18 mouse cellular contexts compared by ENCODE assay signal in genomic region chr16:24142915-24143541, GRCm38 (mm10).
DNase-seq lines count a peak whose midpoint lies in the region; ATAC-seq lines count a peak whose summit lies in the region.
"Had no signal": no experiment of that assay in that cellular context is flagged by ENCODE, and none has a peak within 500 bp of the region (broad histone marks: within the 10 kb centered on the region; RNA-seq: fewer than 3 reads in every experiment).

No protein-coding gene starts in this region.

- no peaks in the 10 kb centered on the region for H3K27me3 ChIP-seq in intestine, embryonic 14.5 days (replicated peaks; ENCODE audit: control insufficient read depth, insufficient read depth, low read length)
- no peaks in the 10 kb centered on the region for H3K27me3 ChIP-seq in intestine, embryonic 15.5 days (replicated peaks)
- H3K27me3 ChIP-seq in lung, embryonic 16.5 days (ENCODE audit: control insufficient read depth, insufficient read depth, low read depth, low read length), result no peaks in the 10 kb centered on the region
- no peaks in the 10 kb centered on the region for H3K27me3 ChIP-seq in intestine, embryonic 16.5 days (replicated peaks; ENCODE audit: control insufficient read depth, insufficient read depth, low read length)
- H3K27me3 ChIP-seq: embryonic facial prominence, embryonic 13.5 days; forebrain, embryonic 15.5 days; limb, embryonic 12.5 days; liver, embryonic 12.5 days; lung, embryonic 15.5 days had no signal

- no peak overlapping the region for H3K4me2 ChIP-seq in intestine, embryonic 14.5 days (ENCODE audit: low read length)
- no peak overlapping the region for H3K4me2 ChIP-seq in intestine, embryonic 15.5 days (replicated peaks)
- H3K4me2 ChIP-seq in lung, embryonic 16.5 days (ENCODE audit: low read depth, low read length), result no peak overlapping the region
- H3K4me2 ChIP-seq in intestine, embryonic 16.5 days (ENCODE audit: low read depth, low read length), result no peak overlapping the region
- H3K4me2 ChIP-seq: embryonic facial prominence, embryonic 13.5 days; forebrain, embryonic 15.5 days; limb, embryonic 12.5 days; liver, embryonic 12.5 days; lung, embryonic 15.5 days had no signal

- H3K9me3 ChIP-seq in intestine, embryonic 14.5 days (ENCODE audit: control insufficient read depth, low read length), result no peaks in the 10 kb centered on the region
- no peaks in the 10 kb centered on the region for H3K9me3 ChIP-seq in intestine, embryonic 15.5 days
- no peaks in the 10 kb centered on the region for H3K9me3 ChIP-seq in lung, embryonic 16.5 days (ENCODE audit: control insufficient read depth, low read length)
- H3K9me3 ChIP-seq in intestine, embryonic 16.5 days (ENCODE audit: control insufficient read depth, low read length), result no peaks in the 10 kb centered on the region
- H3K9me3 ChIP-seq: embryonic facial prominence, embryonic 13.5 days; forebrain, embryonic 15.5 days; hindbrain, embryonic 10.5 days; limb, embryonic 12.5 days; liver, embryonic 12.5 days; lung, embryonic 15.5 days had no signal

- H3K36me3 ChIP-seq in intestine, embryonic 14.5 days (ENCODE audit: control insufficient read depth, insufficient read depth, low read length), result no peaks in the 10 kb centered on the region
- no peaks in the 10 kb centered on the region for H3K36me3 ChIP-seq in intestine, embryonic 15.5 days
- no peaks in the 10 kb centered on the region for H3K36me3 ChIP-seq in lung, embryonic 16.5 days (ENCODE audit: control insufficient read depth, insufficient read depth, low read length)
- H3K36me3 ChIP-seq in intestine, embryonic 16.5 days (ENCODE audit: control insufficient read depth, insufficient read depth, low read length), result no peaks in the 10 kb centered on the region
- H3K36me3 ChIP-seq: embryonic facial prominence, embryonic 13.5 days; forebrain, embryonic 15.5 days; hindbrain, embryonic 10.5 days; limb, embryonic 12.5 days; liver, embryonic 12.5 days; lung, embryonic 15.5 days had no signal

- no peak for ATAC-seq in intestine, embryonic 14.5 days (replicated peaks; ENCODE audit: low FRiP score, low TSS enrichment, low read depth)
- no peak for ATAC-seq in intestine, embryonic 15.5 days
- ATAC-seq in lung, embryonic 16.5 days (ENCODE audit: low read depth), result peak; percentile 71
- ATAC-seq in intestine, embryonic 16.5 days, result peak; percentile 40
- ATAC-seq: forebrain, embryonic 15.5 days; hindbrain, postnatal 0 days; liver, embryonic 12.5 days had no signal

- no peak overlapping the region for H3K4me3 ChIP-seq in intestine, embryonic 14.5 days (ENCODE audit: low read depth, low read length)
- no peak overlapping the region for H3K4me3 ChIP-seq in intestine, embryonic 15.5 days (replicated peaks)
- H3K4me3 ChIP-seq in lung, embryonic 16.5 days (ENCODE audit: low read length), result no peak overlapping the region
- no peak overlapping the region for H3K4me3 ChIP-seq in intestine, embryonic 16.5 days (ENCODE audit: low read length)
- H3K4me3 ChIP-seq: embryonic facial prominence, embryonic 13.5 days; forebrain, embryonic 15.5 days; heart, adult 2 months; hindbrain, embryonic 10.5 days; limb, embryonic 12.5 days; liver, embryonic 12.5 days; lung, embryonic 15.5 days had no signal

- H3K4me1 ChIP-seq in intestine, embryonic 14.5 days (replicated peaks; ENCODE audit: control insufficient read depth, insufficient read depth, low read length), result 0 out of 2 replicates have a peak, but pooled peaks cover 3% of the 10 kb centered on the region
- H3K4me1 ChIP-seq in intestine, embryonic 15.5 days (replicated peaks), result no peaks in the 10 kb centered on the region
- H3K4me1 ChIP-seq in lung, embryonic 16.5 days (replicated peaks; ENCODE audit: control insufficient read depth, insufficient read depth, low read length), result no peaks in the 10 kb centered on the region; the same call in 1 of the 2 replicates
- 0 out of 2 replicates have a peak, but pooled peaks cover 3% of the 10 kb centered on the region for H3K4me1 ChIP-seq in intestine, embryonic 16.5 days (ENCODE audit: control insufficient read depth, insufficient read depth, low read length)
- H3K4me1 ChIP-seq: embryonic facial prominence, embryonic 13.5 days; forebrain, embryonic 15.5 days; hindbrain, embryonic 10.5 days; liver, embryonic 12.5 days; lung, embryonic 15.5 days had no signal

- 37% methylated on average over 5 of the region's 5 CpGs for WGBS in intestine, embryonic 14.5 days
- WGBS in intestine, embryonic 15.5 days, result 41% methylated on average over 5 of the region's 5 CpGs
- WGBS in lung, embryonic 16.5 days, result 32% methylated on average over 5 of the region's 5 CpGs
- WGBS in intestine, embryonic 16.5 days, result 33% methylated on average over 5 of the region's 5 CpGs

- no peak overlapping the region for H3K9ac ChIP-seq in intestine, embryonic 14.5 days (ENCODE audit: low read length)
- H3K9ac ChIP-seq in intestine, embryonic 15.5 days, result no peak overlapping the region
- H3K9ac ChIP-seq in lung, embryonic 16.5 days (ENCODE audit: low read length), result no peak overlapping the region
- H3K9ac ChIP-seq in intestine, embryonic 16.5 days (ENCODE audit: low read depth, low read length), result no peak overlapping the region
- H3K9ac ChIP-seq: embryonic facial prominence, embryonic 13.5 days; forebrain, embryonic 15.5 days; limb, embryonic 12.5 days; liver, embryonic 12.5 days; lung, embryonic 15.5 days had no signal

- no peak overlapping the region for H3K27ac ChIP-seq in intestine, embryonic 14.5 days (ENCODE audit: low read depth)
- H3K27ac ChIP-seq in intestine, embryonic 15.5 days, result no peak overlapping the region
- no peak overlapping the region for H3K27ac ChIP-seq in lung, embryonic 16.5 days (ENCODE audit: low read length)
- H3K27ac ChIP-seq in intestine, embryonic 16.5 days (ENCODE audit: low read length), result no peak overlapping the region
- H3K27ac ChIP-seq: embryonic facial prominence, embryonic 13.5 days; forebrain, embryonic 15.5 days; heart, adult 2 months; hindbrain, embryonic 10.5 days; hindbrain, postnatal 0 days; limb, embryonic 12.5 days; liver, embryonic 12.5 days; lung, embryonic 15.5 days; stomach, postnatal 0 days had no signal

- DNase-seq in intestine, embryonic 14.5 days (ENCODE audit: low spot score), result peak; percentile 54
- no peak for DNase-seq in lung, postnatal 25 days (ENCODE audit: low spot score)
- peak; percentile 83 for DNase-seq in adipocyte (ENCODE audit: low spot score)
- no peak for DNase-seq in right cerebral cortex, postnatal 14 days
- DNase-seq in cerebellum, postnatal 4 days (ENCODE audit: low spot score in 2 of 2), result no peak
- DNase-seq: cerebellum, adult 9-10 months; heart, adult 2 months had no signal

Comparison
In these comparisons a context has a peak if more than half of its experiments do, and no peak if none do; other contexts are left out.
1. ATAC-seq: peak in lung, embryonic 16.5 days (single experiment) and intestine, embryonic 16.5 days (single experiment); none in intestine, embryonic 14.5 days (single experiment) and intestine, embryonic 15.5 days (single experiment).
2. DNase-seq: peak in intestine, embryonic 14.5 days (single experiment) and adipocyte (single experiment); none in lung, postnatal 25 days (single experiment), right cerebral cortex, postnatal 14 days (single experiment) and cerebellum, postnatal 4 days (0 of 2).